Mouse (Mus musculus): ENCODE measurements at regions not wholly inside any gene's neighbourhood (a gene's known extent, or its start where the extent isn't known, plus 50 kb on each side); places are given as distances from the start of the nearest gene placed in this dataset.

DNA sequence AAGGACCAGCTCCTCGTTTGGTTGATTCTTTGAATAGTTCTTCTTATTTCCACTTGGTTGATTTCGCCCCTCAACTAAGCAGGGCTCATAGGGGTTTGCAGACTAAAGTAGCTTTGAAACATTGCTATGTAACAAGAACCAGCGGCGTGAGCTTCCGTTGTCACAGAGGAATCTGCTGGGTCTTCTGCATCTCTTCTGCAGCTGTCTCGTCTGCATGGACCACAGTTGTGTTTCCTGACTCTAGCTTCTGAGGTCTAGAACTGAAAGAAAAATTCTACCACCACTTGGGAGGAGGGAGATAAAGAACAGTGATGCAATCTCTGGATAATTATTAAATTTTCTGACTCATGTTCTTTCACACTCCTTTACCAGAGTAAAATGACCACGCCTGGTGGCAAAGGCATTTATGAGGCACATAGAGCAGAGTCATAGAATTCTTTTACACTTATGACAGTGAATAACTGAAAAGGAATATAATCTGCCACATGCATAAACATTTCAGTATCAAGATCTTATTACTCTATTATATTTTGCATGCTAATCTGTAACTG, 1340.9 kb downstream of the Slc22a22 start:
- no peak for DNase-seq (ENCODE audit: low read depth)

DNA sequence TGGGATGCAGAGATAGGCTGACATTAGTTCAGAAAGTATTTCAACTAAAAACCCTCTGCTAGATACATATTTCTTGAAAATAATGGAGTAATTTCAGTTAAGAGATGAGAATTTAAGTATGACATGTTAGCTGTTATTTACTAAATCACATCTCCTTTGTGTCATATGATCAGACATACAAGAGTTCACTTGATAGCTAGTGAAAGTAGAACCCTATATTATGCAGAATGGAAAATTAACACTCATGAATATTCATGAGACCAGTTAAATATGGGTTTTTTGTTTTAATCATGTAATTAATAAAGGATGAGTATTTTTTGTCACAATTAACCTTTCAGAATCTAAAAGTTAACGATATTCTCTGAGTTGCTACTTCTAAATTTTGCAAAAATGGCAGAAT, 1349.4 kb downstream of the Slc22a22 start:
- no peak for DNase-seq (ENCODE audit: low read depth)

DNA sequence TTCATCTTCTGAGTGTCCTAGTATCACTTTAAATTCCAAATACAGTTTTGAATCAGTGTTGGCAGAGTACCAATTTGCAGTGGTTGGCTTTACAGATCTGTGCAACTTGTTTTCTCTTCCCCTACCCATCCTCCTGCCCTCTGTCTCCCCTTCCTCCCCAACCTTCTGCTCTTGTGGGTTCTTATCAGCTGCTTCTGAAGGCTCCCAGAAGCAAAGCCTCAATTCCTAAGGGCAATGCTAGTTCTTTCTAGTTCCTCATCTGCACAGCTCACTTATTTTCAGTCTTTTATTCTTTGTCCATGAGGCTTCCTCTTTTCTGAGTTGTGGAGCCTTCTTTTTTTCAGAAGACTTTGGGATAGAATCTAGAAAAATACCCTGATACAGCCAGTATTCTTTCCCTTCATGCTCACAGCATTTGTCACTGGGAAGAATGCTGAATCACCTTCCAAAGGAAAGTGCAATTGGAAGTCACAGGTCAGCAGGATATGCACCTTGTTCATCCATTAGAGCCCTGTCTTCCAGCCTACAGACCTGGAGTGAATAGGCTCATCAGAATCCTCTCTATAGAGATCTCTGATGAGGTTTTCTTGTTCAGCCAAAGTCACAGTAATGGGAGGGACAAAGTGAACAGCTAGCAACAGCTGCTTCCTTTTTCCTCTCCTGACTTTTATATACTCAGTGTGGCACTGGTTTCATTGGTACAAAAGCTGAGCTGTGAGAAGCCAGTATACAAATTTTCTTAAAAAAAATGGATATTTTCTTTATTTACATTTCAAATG, 1357.9 kb downstream of the Slc22a22 start:
- DNase-seq (ENCODE audit: low read depth), result peak; percentile 2

DNA sequence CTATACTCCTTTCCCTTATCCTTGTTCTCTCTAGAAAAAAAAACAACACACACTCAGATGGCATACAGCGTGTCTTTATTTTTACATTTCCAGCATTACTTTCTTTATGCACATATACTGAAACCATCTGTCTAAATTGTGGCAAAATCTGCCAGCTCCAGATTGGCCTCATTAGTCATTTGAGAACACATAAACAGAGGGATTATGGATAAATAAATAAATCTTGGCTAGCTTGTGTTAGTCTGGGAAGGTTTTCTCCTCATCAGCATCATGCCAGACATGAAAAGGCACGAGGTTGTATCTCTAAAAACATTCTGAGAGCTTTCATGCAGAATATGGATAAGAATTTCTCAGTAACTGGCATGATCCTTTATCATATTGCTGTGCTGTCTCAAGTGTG, 1369.1 kb downstream of the Slc22a22 start:
- no peak for DNase-seq (ENCODE audit: low read depth)

DNA sequence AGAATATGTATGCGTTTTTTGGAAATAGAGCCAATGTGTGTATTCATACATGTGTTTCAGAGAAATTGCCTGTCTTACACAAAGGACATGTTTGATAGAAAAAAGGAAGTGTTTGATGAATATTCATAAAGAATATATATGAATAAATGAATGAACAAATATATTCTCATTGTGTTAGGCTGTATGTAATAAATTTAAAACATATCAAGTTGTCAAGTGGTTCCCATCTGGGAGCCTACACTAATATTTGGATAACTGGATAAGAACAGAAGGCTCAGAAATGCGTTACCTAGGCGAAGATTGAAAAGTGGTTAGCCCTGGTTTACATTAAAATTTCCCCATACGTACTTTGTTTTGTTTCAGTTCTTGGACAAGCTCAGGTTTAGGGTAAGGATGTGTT, 1369.7 kb downstream of the Slc22a22 start:
- DNase-seq (ENCODE audit: low read depth), result no peak

DNA sequence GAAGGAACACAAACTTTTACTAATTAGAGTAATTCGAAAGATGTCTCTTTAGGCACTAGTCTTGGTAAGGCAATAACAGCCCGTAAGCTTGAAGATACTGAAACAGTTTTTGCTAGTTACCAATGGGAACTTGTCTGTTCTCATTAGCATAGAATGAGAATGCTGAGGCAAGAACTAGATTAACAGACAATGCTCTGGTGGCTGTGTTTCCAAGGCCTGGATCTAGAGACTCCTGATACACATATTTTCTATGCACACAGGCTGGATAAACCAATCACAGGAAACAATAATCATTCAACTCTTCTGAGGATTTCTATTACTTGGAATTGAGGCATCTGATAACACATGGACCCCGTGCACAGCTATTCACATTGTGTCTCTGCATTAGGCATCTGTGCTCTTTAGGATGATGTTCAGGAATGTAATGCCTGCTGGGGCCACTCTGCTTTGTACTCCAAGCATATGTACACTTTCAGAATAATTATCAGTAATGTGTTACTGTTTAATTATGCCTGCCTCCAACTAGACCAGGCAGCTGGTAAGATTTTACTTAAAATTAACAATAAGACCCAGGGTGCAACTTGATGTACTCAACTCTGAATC, 1377.2 kb downstream of the Slc22a22 start:
- DNase-seq (ENCODE audit: low read depth), result no peak

DNA sequence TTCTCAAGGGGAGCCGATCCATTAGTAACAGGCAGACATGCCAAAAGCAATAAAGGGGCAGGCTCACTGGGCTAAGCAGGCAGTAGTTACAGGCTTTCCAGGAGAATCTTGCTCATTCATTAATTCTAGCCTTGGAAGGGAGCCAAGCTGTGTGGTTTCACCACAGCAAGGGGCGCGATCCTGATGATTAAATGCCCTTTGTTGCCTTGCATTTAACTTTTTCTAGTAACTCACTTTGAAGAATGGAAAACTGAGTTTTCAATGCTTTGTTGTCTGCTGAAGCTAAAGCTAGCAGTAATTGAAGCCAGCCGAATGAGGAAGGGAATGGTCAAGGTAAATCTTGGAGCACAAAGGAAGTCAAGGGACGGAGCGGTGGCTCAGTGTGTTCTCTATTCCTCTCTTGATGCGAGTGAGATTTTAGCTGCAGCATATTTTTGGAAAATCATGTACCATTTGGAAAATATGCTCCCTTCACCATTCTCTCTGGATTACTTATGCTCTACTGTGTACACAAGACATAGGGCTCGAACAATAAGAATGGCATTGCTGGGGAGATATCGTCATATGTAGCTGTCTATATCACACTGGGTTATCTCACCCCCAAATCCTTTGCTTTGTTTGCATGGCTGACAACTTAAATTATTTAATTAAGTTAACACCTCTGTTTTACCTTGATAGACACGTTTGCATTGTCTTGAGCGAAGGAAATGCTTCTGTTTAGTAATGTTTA, 1399.4 kb downstream of the Slc22a22 start:
- DNase-seq (ENCODE audit: low read depth), result peak; percentile 6

DNA sequence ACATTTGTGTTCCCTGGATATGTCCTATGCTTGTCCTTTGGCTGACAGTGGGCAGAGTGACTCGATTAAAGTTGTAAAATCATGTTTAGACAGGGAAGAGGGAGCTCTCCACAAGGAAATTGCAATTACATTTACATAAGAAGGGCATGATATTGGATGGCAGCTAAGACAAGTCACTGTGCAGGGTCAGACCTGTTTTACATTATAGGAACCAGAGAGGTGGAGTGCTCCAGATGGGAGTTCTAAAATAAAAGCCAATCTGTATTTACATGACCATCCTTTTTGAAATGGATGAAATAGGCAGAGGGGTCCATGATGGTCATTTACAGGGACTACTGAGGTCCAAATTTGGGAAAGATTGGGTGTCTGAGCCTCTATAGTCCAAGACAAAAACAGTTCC, 1400.3 kb downstream of the Slc22a22 start:
- no peak for DNase-seq (ENCODE audit: low read depth)

DNA sequence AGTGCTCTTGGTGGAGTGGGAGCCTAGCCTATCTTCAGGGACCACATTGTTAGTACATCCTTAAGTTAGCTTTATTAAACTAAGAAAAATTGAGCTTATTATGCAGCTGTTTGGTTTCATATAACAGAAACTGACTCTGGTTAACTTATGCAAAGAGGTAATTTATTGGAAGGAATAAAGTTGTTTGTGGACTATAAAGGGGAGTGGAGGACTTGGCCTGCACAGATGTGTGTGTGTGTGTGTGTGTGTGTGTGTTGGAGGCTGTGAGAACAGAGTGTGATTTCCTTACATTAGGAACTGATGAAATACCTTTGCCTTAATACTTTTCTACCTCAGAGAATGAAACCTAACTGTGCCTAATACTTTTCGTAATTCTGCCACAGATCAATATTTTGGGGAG, 1400.7 kb downstream of the Slc22a22 start:
- no peak for DNase-seq (ENCODE audit: low read depth)

DNA sequence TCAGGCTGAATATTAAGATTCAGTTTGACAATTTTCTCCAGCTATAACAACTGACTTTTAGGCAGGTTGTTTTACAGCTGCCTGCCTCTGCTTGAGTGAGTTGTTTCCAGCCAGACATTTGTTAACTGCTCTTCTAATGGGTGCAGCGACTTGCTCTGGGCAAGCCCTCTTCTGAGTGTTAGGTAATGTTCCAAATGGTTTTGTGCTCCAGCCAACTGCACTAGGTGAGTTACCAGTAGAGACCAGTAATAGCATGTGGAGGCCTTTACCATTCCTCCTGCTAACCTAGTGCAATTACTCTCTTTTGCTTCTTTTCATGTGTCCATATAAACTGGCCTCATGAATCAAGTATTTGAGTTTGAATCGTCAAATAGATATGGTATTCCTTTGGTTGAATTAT, 1407.9 kb downstream of the Slc22a22 start:
- DNase-seq (ENCODE audit: low read depth), result no peak

DNA sequence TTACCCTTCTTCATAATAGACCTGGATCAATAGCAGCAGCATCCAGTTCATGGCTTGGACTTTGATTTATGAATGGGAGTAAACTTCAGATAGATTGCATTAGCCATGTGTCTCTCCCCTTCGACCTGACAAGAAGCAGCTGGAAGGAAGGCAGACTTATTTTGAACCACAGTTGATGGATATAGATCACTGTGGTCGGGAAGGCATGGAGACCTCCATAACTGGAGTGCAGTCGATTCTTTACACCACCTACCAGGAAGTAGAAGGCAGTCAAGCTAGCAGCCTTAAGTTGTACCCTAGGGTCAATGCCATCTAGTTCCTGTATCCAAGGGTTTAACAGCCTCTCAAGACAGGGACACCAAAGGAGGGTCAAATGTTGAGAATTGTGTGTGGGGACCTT, 1410.2 kb downstream of the Slc22a22 start:
- no peak for DNase-seq (ENCODE audit: low read depth)

DNA sequence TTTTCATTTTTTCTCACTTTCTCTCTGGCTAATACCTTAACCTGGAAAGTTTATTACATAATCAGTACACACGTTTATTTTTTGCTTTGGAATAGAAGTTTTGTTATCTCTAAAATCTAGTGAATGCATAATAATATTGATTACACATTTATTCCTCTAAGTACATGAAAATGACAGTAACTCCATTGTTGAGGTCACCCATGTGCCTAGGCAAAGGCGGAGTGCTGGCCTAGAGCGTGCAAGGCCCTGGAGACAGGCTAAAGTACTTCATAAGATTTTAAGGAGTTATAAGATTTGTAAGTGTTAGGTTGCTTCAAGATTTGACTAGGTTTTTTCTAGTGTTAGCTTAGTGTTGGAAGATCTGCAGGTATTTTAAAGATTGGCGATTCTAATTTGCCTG, 1410.9 kb downstream of the Slc22a22 start:
- DNase-seq (ENCODE audit: low read depth), result no peak

DNA sequence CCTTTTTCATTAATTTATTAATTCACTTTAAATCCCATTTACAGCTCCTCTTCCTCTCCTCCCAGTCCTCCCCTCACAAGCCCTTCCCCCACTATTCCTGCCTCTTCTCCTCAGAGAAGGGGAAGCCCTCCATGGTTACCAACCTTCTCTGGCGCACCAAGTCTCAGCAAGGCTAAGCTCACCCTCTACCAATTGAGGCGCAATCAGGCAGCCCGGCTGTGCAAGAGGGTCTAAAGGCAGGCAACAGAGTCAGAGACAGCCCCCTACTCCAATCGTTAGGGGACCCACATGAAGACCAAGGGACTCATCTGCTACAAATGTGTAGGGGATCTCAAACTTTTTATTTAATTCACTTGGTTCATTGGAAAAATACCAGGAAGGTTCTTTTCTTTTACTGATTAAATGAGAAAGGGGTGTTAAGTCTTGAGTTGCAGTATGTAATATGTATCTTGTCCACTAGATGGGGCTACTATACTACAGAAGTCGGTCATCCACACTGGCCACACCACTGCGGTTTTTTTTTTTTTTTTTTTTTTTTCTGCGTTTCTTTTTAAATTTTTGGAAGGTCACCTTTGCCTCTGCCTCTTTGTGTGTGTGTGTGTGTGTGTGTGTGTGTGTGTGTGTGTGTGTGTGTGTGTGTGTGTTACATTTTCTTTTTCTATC, 1411.4 kb downstream of the Slc22a22 start:
- DNase-seq (ENCODE audit: low read depth), result peak; percentile 79

DNA sequence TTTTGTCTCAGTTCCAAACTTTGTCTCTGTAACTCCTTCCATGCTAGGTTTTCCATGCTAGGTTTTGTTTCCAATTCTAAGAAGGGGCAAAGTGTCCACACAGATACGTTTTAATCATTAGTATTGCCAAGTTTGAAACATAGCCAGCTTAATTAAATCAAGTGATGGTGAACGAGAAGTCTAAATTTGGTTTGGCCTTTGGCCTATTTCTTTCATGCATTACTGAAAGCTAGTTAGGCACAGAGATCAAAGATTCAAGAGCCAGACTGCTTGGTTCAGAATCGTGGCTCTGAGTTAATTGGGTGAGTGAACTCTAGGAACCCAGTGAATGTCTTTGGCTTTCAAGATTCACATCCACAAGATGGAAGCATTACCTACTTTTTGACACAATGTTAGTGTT, 1414.8 kb downstream of the Slc22a22 start:
- DNase-seq (ENCODE audit: low read depth), result no peak

DNA sequence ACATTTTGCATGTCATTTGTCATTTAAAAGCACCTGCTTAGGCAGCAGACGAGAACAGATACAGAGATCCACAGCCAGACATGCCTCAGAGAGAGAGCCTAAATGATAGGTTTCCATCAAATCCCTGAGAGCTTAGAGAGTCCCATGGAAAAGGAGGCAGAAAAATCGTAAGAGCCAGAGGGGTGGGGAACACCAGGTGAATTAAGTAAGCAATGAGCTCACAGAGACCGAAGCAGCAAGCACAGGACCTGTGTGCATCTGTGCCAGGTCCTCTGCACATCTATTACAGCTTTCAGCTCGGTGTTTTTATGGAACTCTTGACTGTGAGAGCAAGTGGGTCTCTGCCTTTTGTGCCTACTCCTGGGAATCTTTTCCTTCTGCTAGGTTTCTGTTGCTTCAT, 1416.1 kb downstream of the Slc22a22 start:
- no peak for DNase-seq (ENCODE audit: low read depth)

DNA sequence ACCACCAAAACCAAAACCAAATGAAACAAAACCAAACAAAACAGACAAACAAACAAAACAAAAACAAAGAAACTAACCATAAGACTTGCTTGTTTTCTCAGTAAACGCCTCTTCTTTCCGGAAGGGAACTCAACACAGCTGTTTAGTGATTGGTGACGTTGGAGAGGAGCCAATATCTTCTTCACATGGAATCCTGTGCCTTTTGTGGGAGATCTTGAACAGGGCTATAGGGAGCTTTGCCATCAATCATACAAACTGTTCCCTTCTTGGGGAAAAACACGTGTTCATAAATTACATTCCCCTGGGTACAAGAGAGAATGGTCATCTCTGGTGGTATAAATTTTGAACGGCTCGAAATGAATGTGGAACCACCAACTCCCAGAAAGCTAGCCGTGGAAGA, 1426.7 kb downstream of the Slc22a22 start:
- no peak for DNase-seq (ENCODE audit: low read depth)

DNA sequence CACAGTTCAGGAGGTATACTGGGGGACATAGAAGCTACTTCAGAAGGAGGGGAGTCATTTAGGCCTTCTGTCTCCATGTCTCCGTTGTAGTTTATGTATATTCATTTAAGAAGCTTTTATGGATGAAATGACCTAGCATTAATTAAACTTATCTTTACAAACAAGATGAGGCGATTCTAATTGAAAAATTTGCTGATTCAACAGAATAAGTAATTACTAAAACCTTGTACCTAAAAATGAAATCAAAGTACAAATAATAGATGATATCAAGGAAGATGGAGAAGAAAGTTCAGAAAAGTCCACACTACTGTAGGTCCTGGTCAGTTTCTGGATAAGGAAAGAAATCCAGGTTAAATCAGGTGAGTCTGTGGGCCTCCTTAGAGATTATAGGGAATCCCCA, 1429.6 kb downstream of the Slc22a22 start:
- no peak for DNase-seq (ENCODE audit: low read depth)

DNA sequence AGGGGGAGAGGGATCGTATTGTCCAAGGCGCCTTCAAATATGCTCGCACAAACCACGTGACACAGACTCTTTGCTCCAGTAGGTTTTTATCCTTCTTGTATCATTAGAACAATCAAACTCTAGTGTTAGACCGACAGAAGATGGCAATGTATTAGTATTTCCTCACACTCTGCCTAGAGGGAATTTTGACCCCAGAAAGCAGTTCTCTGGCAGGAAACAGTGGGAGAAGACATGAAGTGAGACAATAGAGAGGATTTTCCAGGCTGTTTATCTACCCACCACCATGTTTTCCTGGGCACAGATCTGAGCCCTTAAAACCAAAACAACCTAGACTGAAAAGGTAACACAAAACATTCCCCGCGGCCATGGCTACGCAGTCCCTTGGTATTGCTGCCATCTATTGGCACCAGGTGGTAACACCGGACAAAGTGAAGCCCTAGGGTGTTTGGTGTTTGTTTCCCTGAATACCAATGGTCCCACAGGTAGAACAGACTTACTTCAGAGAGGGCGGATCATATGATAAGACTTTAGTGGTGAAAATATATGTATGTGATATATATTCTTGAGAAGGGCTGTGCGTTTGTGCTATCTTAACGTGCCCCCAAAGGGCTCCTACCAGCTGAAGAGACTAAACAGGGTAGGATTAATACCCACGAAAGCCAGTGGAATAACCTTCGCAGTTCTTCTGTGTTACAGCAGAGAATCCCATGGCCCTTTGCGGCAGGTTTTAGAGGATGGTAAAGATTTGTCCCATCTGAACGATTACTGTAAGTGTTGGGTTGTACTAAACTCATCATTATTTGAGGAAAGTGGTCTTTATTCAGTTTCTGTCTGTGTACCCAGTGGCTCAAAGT, 1430.5 kb downstream of the Slc22a22 start:
- DNase-seq (ENCODE audit: low read depth), result peak; percentile 61

DNA sequence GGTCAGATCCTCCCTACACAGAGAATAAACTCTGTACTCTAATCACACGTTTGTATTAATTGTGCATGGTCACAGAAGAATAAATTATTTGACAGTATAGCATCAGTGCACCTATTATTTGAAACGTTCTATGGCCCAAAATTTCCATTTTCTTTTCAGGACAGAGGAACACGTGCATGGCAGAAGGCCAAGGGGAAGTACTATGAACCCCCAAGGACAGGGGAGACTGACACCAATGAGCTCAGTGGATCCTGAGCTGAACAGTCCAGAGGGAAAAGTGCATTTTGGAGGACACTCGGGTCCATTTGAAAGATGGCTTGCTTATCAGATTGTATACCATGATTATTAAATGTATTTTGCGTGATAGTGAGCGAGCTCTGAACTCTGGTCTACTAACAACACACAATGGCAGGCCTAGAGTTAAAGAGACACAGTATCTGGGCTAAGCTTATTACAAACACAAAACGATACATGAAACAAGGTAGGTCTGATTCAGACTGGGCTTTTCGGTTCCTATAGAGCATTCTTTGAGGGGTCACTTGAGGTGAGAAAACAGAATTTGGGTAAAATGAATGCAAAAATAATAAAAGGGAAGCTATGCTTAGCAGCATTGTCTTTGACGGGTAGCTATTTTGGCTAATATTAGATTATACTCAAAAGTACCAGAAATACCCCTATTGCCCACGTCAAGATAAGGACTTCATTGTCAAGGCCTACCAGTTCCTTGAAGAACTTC, 1431.7 kb downstream of the Slc22a22 start:
- no peak for DNase-seq (ENCODE audit: low read depth)

DNA sequence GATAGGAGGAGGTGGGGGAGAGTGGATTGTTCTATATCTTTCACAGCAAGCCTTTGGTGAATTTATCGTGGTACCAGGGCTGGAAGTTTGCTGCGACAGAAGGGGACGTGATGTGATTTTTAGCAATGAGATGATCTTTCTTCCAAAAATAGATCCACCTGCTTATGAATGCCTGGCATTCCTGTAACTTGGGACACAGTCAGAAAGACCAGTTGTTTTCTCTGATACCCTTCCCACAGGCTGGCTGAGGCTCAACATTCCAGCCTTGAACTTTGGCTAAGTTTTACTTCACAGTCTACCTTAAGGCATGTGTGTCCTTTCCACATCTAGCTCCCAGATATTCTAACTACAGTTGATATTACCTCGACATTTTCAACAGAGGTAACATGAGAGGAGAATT, 1434.1 kb downstream of the Slc22a22 start:
- DNase-seq (ENCODE audit: low read depth), result no peak

DNA sequence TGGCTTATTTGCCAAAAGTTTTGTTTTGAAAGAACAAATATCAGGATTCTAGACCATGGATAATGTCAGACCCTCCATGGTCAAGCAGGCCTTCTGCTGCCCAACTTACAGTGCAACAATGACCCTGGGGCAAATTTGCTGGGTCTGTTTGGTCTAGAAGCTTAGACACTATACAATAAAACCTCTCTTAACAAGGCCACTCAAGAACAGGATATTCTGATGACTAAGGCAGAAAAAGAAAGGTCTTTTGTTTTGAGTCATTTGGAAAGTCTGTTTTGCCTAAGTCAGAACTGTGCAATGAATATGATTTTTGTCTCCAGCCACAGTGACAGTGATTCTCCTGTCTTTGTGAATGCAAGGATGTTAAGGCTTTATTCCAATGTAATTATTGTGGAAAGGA, 1435.0 kb downstream of the Slc22a22 start:
- no peak for DNase-seq (ENCODE audit: low read depth)

Data from 416B (cell line).